Mouse (Mus musculus) MEL (cell line): ENCODE results near the gene Tiparp.

Source experiments
- GATA1 ChIP-seq: IDR thresholded peaks from 2 replicates; pipeline ENCODE4 v1.6.1; 2011; ENCODE audit warnings: low read depth, low read length, improper control_type of control experiment
- POLR2A ChIP-seq, 2 experiments: IDR thresholded peaks; 2 replicates each; pipeline ENCODE4 v1.6.1; 2011 to 2012; ENCODE audit warnings: low read length in 2 of 2, mild to moderate bottlenecking in 2 of 2, control low read depth in 1 of 2, improper control_type of control experiment in 1 of 2, low read depth in 1 of 2, moderate library complexity in 1 of 2; ENCODE audit not compliant: control insufficient read depth in 1 of 2, insufficient read depth in 1 of 2, poor library complexity in 1 of 2

DNA sequence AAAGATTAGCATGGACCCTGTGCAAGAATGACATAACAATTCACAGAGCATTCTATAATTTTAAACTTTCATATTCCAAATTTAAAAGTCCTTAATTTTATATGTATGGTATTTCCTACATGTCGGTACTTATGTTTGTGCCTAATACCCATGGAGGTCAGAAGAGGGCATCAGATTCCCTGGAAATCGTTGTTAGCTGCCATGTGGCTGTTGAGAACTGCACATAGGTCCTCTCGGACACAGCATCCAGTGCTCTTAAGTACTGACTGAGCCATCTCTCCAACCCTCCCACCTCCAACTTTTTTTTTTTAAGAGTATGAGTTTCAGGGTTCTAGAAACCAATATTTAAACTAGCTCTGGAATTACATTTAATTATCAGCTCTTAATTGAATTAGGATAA is 2.5 kb upstream of the Tiparp start:
- TF ChIP-seq GATA1 (no peak), POLR2A (IDR thresholded peaks at IDR 0.05; ENCODE audit: control insufficient read depth in 1 of 2, insufficient read depth in 1 of 2, low read depth in 1 of 2, low read length in 2 of 2, poor library complexity in 1 of 2) (no peak)
